Comparison of ENCODE assay signal across 8 mouse cellular contexts in the genomic region with DNA sequence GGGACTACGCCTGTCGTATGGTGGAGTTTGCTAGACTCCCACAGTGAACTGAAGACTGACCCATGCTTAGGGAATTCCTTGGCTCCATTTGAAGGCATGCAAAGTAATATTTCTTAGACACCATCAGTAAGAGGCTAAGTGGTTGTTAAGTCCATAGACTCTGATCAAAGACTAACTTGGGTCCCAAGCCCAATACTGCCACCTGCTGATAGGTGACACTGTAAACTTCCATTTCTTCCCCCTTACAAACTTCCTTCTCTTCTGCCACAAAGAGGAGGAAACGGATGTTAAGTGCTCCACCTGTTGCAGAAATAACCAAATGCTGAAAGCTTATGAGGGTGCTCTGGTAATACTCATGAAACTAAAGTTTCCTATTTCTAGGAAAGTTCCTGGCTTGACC.
DNase-seq lines count a peak whose midpoint lies in the region; ATAC-seq lines count a peak whose summit lies in the region.
"Had no signal": no experiment of that assay in that cellular context is flagged by ENCODE, and none has a peak within 500 bp of the region (broad histone marks: within the 10 kb centered on the region; RNA-seq: fewer than 3 reads in every experiment).

No protein-coding gene starts in this region.

- H3K4me1 ChIP-seq in heart, embryonic 11.5 days (ENCODE audit: control insufficient read depth, insufficient read depth, low read length), result peaks cover 7% of the 10 kb centered on the region
- H3K4me1 ChIP-seq in midbrain, embryonic 15.5 days, result no peaks in the 10 kb centered on the region

- ATAC-seq in heart, embryonic 11.5 days (replicated peaks; ENCODE audit: insufficient number of reproducible peaks, low FRiP score, low TSS enrichment), result no peak
- peak; percentile 25; the same call in 1 of the 2 replicates for ATAC-seq in granulocyte monocyte progenitor cell, adult 5-6 weeks (replicated peaks; ENCODE audit: poor library complexity, severe bottlenecking)
- no peak for ATAC-seq in midbrain, embryonic 15.5 days (replicated peaks)

- H3K4me2 ChIP-seq in heart, embryonic 11.5 days, result no peak overlapping the region
- H3K4me2 ChIP-seq in midbrain, embryonic 15.5 days, result no peak overlapping the region

- H3K4me3 ChIP-seq in heart, embryonic 11.5 days (ENCODE audit: low read depth, low read length), result no peak overlapping the region
- H3K4me3 ChIP-seq in midbrain, embryonic 15.5 days, result no peak overlapping the region

- 71% methylated on average over 3 of the region's 3 CpGs for WGBS in heart, embryonic 11.5 days (ENCODE audit: insufficient replicate concordance)
- WGBS in midbrain, embryonic 15.5 days, result 79% methylated on average over 3 of the region's 3 CpGs

- H3K36me3 ChIP-seq in heart, embryonic 11.5 days (ENCODE audit: control insufficient read depth, insufficient read depth, low read length), result no peaks in the 10 kb centered on the region
- H3K36me3 ChIP-seq in midbrain, embryonic 15.5 days (replicated peaks), result no peaks in the 10 kb centered on the region

- H3K27ac ChIP-seq in heart, embryonic 11.5 days (ENCODE audit: low read depth, low read length), result no peak overlapping the region
- H3K27ac ChIP-seq in midbrain, embryonic 15.5 days, result no peak overlapping the region

- peak; percentile 51 for DNase-seq in heart, adult 8-10 months (ENCODE audit: low spot score)
- peak; percentile 31 for DNase-seq in thymus, postnatal 0 days (ENCODE audit: low spot score)
- no peak for DNase-seq in thymus, postnatal 36 days
- DNase-seq in layer of hippocampus, postnatal 14 days (ENCODE audit: low spot score in 2 of 2), result no peak
- DNase-seq: layer of hippocampus, postnatal 36 days had no signal

- peaks cover 19% of the 10 kb centered on the region for H3K27me3 ChIP-seq in heart, embryonic 11.5 days (ENCODE audit: control insufficient read depth, insufficient read depth, low read length)
- H3K27me3 ChIP-seq in midbrain, embryonic 15.5 days (replicated peaks), result no peaks in the 10 kb centered on the region

- no peaks in the 10 kb centered on the region for H3K9me3 ChIP-seq in heart, embryonic 11.5 days (replicated peaks; ENCODE audit: control insufficient read depth, low read length)
- H3K9me3 ChIP-seq in midbrain, embryonic 15.5 days, result no peaks in the 10 kb centered on the region

- no peak overlapping the region for H3K9ac ChIP-seq in heart, embryonic 11.5 days (ENCODE audit: low read depth, low read length)
- H3K9ac ChIP-seq in midbrain, embryonic 15.5 days, result no peak overlapping the region

Comparison
In these comparisons a context has a peak if more than half of its experiments do, and no peak if none do; other contexts are left out.
1. DNase-seq: peak in heart, adult 8-10 months (single experiment) and thymus, postnatal 0 days (single experiment); none in thymus, postnatal 36 days (0 of 2) and layer of hippocampus, postnatal 14 days (0 of 2).